Mouse (Mus musculus) mature B cell (primary cell): Measurements from ENCODE around the gene Macrod2.

Experiments
- in situ Hi-C: fragments of 300-500 bp; cut with MboI; formaldehyde crosslinking; loops from 2 replicates; pipeline ENCODE4 v1.14.3; 2019

Macrod2 gene

DNA sequence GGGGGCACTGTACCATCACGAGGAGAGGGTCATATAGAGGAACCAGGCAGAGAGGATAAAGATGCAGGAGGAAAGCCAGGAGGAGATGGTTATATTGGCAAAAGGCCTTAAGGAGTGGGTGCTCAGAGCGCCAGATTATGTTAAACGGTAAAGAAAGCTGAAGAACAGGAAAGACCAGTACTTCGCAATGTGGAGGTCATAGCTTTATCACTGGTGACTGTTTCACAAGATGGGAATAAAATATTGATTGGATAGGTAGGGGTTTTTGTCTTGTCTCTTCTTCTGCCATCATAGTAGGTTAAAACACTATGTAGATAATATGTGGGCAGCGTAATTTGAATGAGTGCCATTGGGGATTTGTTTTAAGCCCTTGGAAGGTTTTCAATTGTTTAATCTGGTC lies 816.2 kb downstream of the Macrod2 start:
- in situ Hi-C loops: no loop called here

DNA sequence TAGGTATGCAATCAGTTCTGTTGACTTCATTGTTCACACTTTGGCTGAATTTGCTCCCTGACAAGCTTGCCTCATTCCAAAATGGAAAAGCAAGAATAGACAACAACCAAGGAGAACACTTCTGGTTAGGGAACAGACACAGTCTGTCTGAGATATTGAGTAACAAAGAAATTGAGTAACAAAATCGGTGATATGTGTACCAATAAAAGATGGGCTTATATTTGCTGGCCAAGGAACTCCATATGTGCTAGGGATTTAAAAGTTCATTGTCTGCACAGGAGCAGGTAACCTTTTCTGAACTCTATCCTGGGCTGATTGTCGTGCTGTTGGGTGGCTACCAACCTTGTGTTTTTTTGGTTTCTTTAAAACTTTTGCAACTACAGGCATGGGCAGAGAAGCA lies 817.2 kb downstream of the Macrod2 start:
- in situ Hi-C loops: no loop called here

DNA sequence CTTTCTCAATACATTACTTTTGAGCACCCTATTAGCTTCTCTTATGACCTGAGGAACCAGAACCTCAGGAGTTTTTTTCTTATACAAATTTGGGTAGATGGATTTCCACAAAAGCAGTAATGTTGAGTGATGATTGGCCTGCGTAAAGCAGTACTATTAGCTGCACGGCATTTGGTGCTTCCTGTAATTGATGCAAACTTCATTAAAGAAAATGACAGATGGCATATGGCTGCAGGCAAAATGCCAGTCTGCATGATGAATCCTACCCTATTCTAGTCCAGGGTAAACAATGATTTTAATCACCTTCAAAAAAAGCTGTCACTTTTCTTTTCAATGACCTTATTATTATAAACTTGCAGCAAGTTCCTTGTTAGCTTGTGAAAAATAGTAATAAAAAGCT lies 822.4 kb downstream of the Macrod2 start:
- in situ Hi-C loops: no loop called here

DNA sequence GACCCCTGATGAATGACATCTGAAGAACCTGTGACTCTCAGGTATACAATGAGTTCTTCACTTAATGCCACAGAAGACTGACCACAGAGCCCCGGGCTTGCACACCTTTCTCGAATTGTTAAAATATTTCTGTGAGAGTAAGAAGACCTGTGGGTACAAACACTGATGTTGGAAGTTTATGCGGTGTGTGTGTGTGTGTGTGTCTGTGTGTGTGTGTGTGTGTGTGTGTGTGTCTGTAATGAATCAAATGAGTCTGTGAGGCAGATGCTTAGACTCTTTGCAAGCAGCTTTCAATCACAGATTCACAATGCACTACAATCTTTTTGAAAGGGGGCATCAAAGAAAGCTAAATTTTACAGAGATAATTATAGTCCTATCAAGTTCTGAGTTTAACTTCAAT lies 822.8 kb downstream of the Macrod2 start:
- in situ Hi-C loops: no loop called here

DNA sequence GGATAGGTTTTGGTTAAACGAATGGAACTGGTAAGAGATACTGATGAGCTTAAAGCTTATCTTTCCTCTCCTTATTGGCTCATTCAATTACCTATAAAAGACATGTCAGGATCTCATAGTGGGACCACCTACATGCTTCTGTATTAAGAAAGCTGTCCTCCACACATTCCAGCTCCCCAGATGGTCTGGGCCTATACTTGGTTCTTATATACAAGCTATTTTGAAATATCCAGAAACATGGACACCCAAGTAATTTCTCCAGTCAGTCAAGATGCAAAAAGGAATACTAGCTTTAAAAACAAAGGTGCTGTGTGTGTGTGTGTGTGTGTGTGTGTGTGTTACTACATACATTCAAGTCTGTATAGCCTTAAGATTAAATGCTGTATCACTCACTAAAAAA lies 833.7 kb downstream of the Macrod2 start:
- in situ Hi-C loops: no loop called here

DNA sequence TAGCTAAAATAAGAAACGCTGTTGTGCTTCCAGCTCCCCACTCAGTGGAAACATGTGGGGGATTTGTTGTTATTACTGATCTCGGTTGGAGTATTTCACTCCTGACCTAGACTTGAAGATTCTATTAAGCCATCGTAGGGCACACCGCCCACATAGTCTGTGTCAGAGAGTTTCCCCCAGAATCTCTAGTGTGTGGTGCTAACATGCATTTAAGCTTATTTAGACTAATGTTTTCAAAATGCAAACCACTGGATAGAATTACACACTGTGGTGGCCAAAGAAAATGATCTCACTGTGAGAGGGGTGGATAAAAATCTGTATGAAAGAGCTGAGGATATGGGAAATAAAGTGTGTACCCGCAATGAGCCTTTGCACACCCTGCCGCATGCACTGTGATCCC lies 834.7 kb downstream of the Macrod2 start:
- in situ Hi-C loops: no loop called here

- in situ Hi-C loops: no loop called here
Observed at GRCm38 (mm10) chr2:141231011-141231668, 836.0 kb downstream of the Macrod2 start.

- in situ Hi-C loops: no loop called here
Observed at GRCm38 (mm10) chr2:141234306-141234705, 839.2 kb downstream of the Macrod2 start.

DNA sequence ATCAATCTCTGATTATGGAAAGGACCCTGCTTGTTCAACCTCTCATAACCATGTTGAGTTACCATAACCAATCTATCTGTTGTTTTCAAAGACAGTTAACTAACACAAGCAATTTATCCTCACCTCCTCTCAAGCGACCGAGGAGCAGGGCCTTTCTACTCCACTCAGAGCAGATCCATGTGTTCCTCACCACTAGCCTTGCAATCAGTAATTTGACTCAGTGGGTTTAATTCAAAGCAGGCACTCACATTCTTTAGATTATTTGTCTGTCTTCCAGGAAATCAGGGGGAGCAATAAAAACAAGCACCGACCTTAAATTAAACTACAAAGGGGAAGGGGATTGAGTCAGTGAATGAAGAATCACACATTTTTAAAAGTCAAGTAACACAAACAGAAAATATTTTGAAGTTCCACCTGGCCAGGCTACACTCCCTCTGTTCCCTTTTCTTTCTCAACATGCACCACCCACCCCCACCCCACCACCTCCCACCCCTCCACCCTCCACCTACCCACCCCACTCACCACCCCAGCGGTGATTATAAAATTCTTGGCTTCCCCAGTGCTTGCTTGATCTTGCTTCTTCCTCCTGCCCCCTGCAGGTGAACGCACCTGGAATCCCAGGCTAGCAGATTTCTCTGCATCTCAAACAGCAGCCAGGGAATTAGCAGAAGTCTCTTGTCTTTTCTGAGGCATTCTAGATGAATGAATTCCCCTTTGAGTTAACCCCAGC lies 839.8 kb downstream of the Macrod2 start:
- in situ Hi-C loops: no loop called here

- in situ Hi-C loops: no loop called here
Observed at GRCm38 (mm10) chr2:141247680-141248079, 852.6 kb downstream of the Macrod2 start.

DNA sequence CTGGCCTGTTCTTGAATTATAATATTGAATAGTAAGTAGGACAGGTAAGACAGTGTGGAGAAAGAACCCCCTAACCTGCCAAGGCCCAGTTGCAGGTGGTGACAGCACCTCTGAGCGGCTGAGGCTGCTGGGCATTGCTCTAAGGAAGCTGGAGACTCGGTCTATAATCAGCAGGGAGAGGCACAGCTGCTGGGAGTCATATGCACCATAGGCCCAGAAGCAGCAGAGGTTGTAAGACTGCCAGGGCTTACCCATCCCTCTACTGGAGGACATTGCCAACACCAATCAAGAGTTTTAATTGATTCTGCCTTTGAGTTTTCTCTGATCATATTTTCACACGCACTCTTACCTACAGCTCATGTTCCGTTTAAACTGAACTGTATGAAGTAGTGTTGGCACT lies 869.5 kb downstream of the Macrod2 start:
- in situ Hi-C loops: no loop called here

GRCm38 (mm10) chr2:141266591-141266990 lies 871.5 kb downstream of the Macrod2 start:
- in situ Hi-C loops: no loop called here

GRCm38 (mm10) chr2:141271541-141271940 lies 876.4 kb downstream of the Macrod2 start:
- in situ Hi-C loops: no loop called here

DNA sequence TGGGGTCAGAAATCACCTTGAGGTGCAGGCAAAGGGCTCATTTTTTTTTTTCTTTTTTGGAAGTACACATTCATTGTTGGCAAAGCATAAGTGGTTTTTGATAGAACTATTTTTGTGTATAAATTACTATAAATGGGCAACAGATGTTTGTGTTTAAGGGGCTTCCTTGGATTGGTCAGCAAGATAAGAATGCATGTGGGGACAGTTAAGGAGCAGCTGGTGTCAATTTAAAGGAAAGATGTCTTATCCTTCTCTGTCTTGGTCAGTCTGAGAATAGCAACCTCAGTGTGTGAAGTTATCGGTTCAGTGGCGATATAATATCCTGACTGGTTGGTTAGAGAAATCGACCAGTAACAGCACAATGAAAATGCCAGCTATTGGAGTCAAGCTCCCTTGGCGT lies 877.9 kb downstream of the Macrod2 start:
- in situ Hi-C loops: no loop called here

GRCm38 (mm10) chr2:141274262-141274661 lies 879.2 kb downstream of the Macrod2 start:
- in situ Hi-C loops: no loop called here

GRCm38 (mm10) chr2:141279130-141279698 lies 884.1 kb downstream of the Macrod2 start:
- in situ Hi-C loops: no loop called here

DNA sequence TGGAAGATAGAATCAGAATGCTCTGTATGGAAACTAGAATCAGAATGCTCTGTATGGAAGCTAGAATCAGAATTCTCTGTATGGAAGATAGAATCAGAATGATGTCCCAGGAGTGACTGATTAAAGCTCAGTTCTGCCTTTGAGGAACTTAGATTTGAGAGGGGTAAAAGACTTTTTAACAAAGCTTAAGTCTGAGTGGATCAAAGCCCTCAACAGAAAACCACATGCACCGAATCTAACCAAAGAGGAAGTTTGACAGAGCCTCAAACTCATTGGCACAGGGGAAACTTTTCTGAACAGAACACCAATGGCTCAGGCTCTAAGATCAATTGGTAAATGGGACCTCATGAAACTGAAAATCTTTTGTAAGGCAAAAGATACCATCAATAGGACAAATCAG lies 885.7 kb downstream of the Macrod2 start:
- in situ Hi-C loops: no loop called here

GRCm38 (mm10) chr2:141286110-141286747 lies 891.1 kb downstream of the Macrod2 start:
- in situ Hi-C loops: no loop called here

GRCm38 (mm10) chr2:141288494-141288893 lies 893.4 kb downstream of the Macrod2 start:
- in situ Hi-C loops: no loop called here

DNA sequence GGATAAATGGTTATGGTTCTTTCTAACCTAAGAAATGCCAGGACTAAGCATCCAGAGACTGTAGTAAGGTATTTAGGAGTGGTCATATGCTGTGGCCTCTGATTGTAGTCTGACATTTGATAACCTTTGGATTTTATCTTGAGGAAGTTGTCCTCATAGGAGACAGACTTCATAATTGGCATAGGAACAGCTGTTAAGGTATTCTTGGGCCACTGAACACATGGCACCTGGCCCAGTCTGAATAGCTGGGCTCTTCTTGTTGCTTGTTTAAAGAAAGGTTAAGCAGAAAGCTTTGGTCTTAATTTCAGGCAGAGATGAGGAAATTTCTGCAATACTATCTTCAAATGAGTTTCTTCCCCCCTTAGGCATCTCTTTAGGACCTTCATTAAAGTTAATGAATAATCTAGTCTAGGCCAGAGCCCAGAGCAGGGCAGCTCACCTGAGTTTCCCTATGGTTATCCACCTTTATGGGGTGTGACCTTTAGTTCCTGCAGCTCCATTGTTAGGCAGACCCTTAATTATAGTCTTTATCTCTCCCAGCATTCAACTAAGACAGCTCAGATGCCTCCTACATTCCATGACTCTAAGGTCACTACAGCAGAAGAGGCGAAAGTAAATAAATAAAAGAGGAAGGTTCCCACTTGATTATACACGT lies 894.1 kb downstream of the Macrod2 start:
- in situ Hi-C loops: no loop called here

DNA sequence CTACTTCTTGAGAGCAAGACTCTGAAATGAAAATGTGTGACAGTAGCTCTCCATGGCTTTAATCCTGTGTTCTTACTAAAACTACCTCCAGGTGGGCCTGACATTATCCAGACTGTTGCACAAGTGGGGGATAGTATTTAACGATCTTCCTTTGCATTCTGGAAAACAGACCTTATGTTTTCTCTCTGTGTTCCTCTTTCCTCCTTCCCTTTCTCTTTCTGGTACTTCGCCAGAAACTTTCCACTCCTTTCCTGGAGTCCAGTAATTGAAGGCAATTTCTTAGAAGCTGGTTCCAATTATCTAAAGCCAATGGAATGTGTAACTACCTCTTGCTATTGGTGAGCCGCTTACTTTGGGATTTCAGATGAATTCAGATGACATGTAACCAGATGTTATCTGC lies 897.7 kb downstream of the Macrod2 start:
- in situ Hi-C loops: no loop called here

DNA sequence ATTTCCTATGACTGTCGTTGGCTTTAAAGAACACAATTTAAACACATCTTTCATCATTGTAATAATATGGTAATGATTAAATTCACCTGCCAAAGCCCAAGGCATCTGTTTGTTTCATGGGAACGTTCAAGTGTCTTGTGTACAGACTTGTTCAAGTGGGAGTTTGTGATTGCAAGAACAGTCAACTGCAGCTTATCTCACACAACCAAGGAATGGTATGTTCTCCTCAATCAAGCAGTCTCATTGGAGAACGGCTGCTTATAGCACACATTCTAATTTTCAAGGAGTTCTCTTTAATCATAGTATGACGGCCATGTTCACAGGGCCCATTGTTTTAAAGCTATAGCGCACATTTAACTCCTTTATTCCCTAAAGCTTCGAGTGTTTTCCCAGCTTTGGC lies 904.1 kb downstream of the Macrod2 start:
- in situ Hi-C loops: no loop called here
